Mouse (Mus musculus): ENCODE measurements around the gene Foxo4. TPM values are rescaled to one million over a fixed set of nuclear protein-coding genes. Genes with fewer than 3 reads are reported as not detected.

Gene Foxo4
- polyA plus RNA-seq, 1 experiment from 2014 or later: 9.5 TPM

DNA sequence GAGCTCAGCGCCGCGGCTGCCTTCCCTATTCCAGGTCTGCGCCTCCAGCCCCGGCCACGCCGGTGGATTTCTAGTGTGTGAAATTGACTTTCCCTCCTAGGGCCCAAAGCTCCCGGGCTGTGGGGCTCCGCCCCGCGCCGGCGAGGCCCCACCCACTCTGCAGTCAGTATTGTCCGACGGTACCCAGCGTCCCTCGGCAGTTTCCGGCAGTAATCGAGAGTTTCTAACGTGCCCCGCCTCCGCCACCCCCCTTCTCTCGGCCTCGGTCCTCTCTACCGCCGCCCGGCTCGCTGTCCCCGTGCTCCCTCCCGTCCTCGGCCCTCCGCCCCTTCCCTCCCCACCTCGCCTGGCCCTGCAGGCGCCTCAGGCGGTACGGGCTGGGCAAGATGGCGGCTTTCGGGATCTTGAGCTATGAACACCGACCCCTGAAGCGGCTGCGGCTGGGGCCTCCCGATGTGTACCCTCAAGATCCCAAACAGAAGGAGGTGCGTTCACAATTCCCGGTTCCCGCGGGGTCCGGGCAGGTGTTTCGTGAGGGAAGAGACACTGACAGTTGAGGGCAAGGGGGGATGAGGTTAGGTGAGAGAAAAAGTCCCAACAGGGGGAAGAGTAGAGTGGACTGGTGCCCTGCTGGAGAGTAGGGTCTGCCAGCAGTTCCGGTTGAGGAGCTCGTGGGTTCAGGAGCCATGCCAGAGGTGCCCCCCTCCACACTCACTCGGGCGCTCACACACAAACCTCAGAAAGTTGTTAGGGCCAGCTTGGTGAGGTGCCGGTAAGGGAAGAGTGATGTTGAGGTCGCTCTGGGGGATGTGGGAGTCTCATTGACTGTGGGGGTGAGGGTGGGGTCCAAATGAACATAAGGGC lies 19.8 kb downstream of the Foxo4 start, which contains the start of gene Med12:
Med12 (plus strand) TSS at position 156 of the 864 bp plus-strand sequence.
- H3K27ac ChIP-seq: peak within 1 kb of the TSS; percentile 64
- peaks cover 4% of the 10 kb centered on the region; the same call in 1 of the 2 replicates for H3K79me2 ChIP-seq (ENCODE audit: inconsistent target)
- 20% methylated on average over 46 of the region's 54 CpGs for WGBS (ENCODE audit: missing documents)
- peak within 1 kb of the TSS; percentile 63 for H3K4me3 ChIP-seq (ENCODE audit: inconsistent target)
- H3K36me3 ChIP-seq (ENCODE audit: inconsistent target): peaks cover under 1% of the 10 kb centered on the region; the same call in 1 of the 2 replicates

DNA sequence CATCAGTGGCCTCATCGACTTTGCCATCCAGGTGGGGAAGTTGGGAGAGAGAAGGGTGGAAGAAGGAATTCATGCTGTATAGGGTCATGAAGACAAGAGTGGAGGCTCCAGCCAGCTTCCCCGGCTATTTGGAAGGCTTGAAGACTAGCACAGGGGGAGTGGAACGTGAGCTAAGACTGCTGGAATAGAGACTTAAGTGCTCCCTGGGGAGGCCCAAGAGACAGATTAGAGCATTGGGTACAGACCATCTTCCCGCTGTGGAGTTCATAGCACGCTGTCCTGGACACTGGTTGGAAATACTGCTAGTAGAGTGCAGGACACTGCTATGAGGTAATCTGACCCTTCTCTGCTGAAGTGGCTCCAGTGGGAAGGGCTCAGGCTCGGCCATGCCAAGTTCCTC lies 28.5 kb downstream of the Foxo4 start:
- peaks cover 24% of the 10 kb centered on the region; the same call in 1 of the 2 replicates for H3K36me3 ChIP-seq (ENCODE audit: inconsistent target)

GRCm38 (mm10) chrX:101285534-101285933 lies 31.2 kb downstream of the Foxo4 start:
- no peak overlapping the region for H3K4me3 ChIP-seq (ENCODE audit: inconsistent target)
- H3K79me2 ChIP-seq (ENCODE audit: inconsistent target): no peaks in the 10 kb centered on the region
- peaks cover 25% of the 10 kb centered on the region; the same call in 1 of the 2 replicates for H3K36me3 ChIP-seq (ENCODE audit: inconsistent target)
- WGBS (ENCODE audit: missing documents): 39% methylated on average over 5 of the region's 6 CpGs
- H3K27ac ChIP-seq: no peak overlapping the region

More for the DNA sequence above, 28.5 kb downstream of the Foxo4 start:
- 92% methylated on average over 6 of the region's 6 CpGs for WGBS (ENCODE audit: missing documents)
- no peaks in the 10 kb centered on the region for H3K79me2 ChIP-seq (ENCODE audit: inconsistent target)
- H3K4me3 ChIP-seq (ENCODE audit: inconsistent target): no peak overlapping the region
- no peak overlapping the region for H3K27ac ChIP-seq

- WGBS (ENCODE audit: missing documents): 89% methylated on average over 14 of the region's 14 CpGs
- H3K79me2 ChIP-seq (ENCODE audit: inconsistent target): no peaks in the 10 kb centered on the region
- H3K4me3 ChIP-seq (ENCODE audit: inconsistent target): no peak overlapping the region
- H3K36me3 ChIP-seq (ENCODE audit: inconsistent target): peaks cover 25% of the 10 kb centered on the region; the same call in 1 of the 2 replicates
- no peak overlapping the region for H3K27ac ChIP-seq
Observed at GRCm38 (mm10) chrX:101285953-101286670, 31.8 kb downstream of the Foxo4 start.

DNA sequence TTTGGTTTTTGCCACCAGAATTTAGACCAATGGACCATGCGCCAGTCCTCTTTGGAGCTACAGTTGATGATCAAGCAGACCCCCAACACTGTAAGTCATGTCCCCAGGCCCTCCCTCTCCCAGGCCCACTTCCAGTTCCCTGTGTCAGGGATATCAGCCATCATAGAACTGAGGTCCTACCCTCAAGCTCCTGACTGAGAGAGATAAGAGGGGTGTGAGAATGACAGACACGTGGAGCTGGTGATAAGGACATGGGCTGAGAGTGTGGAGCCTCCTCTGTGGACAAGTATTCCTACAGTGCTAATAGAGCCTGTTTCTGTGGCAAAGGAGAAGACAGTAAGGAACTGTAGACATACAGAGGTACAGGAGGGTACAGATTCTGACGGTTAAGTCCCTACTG lies 33.2 kb downstream of the Foxo4 start:
- no peak overlapping the region for H3K4me3 ChIP-seq (ENCODE audit: inconsistent target)
- WGBS (ENCODE audit: missing documents): 84% methylated on average over 3 of the region's 3 CpGs
- no peaks in the 10 kb centered on the region for H3K79me2 ChIP-seq (ENCODE audit: inconsistent target)
- H3K36me3 ChIP-seq (ENCODE audit: inconsistent target): peaks cover 22% of the 10 kb centered on the region; the same call in 1 of the 2 replicates
- H3K27ac ChIP-seq: no peak overlapping the region

DNA sequence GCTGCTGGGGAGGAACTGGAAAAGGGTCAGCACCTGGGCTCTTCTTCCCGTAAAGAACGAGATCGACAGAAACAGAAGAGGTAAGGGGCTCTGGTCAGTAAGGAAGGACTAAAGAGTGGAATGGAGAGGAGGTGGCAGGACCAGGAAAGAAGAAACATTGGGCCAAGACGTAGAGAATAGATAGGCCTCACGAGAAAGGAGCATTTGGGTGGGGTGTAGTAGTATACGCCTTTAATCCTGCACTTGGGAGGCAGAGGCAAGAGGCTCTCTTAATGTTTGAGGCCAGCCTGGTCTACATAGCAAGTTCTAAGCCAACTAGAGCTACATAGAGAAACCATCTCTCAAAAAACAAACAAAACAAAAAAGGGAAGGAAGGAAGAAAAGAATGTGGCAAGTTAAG lies 34.1 kb downstream of the Foxo4 start:
- H3K27ac ChIP-seq: no peak overlapping the region

GRCm38 (mm10) chrX:101289037-101289436 lies 34.7 kb downstream of the Foxo4 start:
- WGBS (ENCODE audit: missing documents): 88% methylated on average over 7 of the region's 7 CpGs
- Histone ChIP-seq H3K27ac (no peak overlapping the region), H3K79me2 (ENCODE audit: inconsistent target) (no peaks in the 10 kb centered on the region), H3K4me3 (ENCODE audit: inconsistent target) (no peak overlapping the region), H3K36me3 (ENCODE audit: inconsistent target) (peaks cover 21% of the 10 kb centered on the region; the same call in 1 of the 2 replicates)

More for the DNA sequence above, 34.1 kb downstream of the Foxo4 start:
- Histone ChIP-seq H3K4me3 (ENCODE audit: inconsistent target) (no peak overlapping the region), H3K79me2 (ENCODE audit: inconsistent target) (no peaks in the 10 kb centered on the region), H3K36me3 (ENCODE audit: inconsistent target) (peaks cover 23% of the 10 kb centered on the region; the same call in 1 of the 2 replicates)
- 91% methylated on average over 5 of the region's 6 CpGs for WGBS (ENCODE audit: missing documents)

DNA sequence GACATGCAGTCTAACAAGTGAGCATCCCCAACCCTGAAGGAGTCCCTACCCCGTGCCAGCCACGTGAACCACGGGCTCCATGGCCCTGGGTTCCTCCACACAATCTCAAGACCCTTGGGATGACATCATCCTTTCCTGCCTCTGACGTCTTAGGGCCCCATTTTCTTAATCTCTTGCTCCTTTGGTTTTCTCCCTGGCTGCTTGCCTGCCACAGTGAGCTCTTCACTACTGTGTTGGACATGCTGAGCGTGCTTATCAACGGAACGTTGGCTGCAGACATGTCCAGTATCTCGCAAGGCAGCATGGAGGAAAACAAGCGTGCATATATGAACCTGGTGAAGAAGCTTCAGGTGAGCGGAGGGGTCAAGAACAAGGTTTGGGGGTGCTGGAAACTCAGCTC lies 35.8 kb downstream of the Foxo4 start:
- 91% methylated on average over 10 of the region's 10 CpGs for WGBS (ENCODE audit: missing documents)
- no peak overlapping the region for H3K4me3 ChIP-seq (ENCODE audit: inconsistent target)
- peaks cover 18% of the 10 kb centered on the region; the same call in 1 of the 2 replicates for H3K36me3 ChIP-seq (ENCODE audit: inconsistent target)
- no peaks in the 10 kb centered on the region for H3K79me2 ChIP-seq (ENCODE audit: inconsistent target)
- H3K27ac ChIP-seq: no peak overlapping the region

DNA sequence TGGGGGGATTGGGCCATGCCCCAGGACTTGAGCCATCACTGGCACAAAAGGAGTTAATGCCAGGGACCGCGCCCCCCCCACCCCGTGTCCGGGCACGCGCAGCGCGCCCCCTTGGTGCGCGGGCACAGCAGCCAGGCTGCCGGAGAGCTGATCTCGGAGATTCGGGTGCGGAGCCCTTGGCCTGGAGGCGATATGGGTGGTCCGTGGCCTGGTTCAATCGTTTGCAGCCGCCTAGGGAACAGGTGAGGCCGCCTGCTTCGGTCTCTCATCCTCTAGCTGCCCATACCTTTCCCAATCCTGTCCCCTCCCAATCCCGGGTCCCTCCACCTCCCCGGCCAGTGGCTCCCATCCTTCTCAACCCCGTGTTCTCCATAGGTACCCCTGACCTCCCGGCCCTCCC lies 44.7 kb downstream of the Foxo4 start, which contains the start of gene Nlgn3:
Nlgn3 (plus strand) TSS at position 114 of the 400 bp plus-strand sequence.
- 52% methylated on average over 24 of the region's 24 CpGs for WGBS (ENCODE audit: missing documents)
- no peak within 1 kb of the TSS for H3K27ac ChIP-seq
- no peaks in the 10 kb centered on the region for H3K79me2 ChIP-seq (ENCODE audit: inconsistent target)

GRCm38 (mm10) chrX:101299473-101300426 lies 45.4 kb downstream of the Foxo4 start:
- Histone ChIP-seq H3K27ac (no peak overlapping the region), H3K36me3 (ENCODE audit: inconsistent target) (peaks cover 6% of the 10 kb centered on the region; the same call in 1 of the 2 replicates), H3K4me3 (ENCODE audit: inconsistent target) (no peak overlapping the region), H3K79me2 (ENCODE audit: inconsistent target) (no peaks in the 10 kb centered on the region)
- 59% methylated on average over 11 of the region's 13 CpGs for WGBS (ENCODE audit: missing documents)

More for the DNA sequence above, 44.7 kb downstream of the Foxo4 start, which contains the start of gene Nlgn3:
- Histone ChIP-seq H3K4me3 (ENCODE audit: inconsistent target) (no peak within 1 kb of the TSS), H3K36me3 (ENCODE audit: inconsistent target) (peaks cover 6% of the 10 kb centered on the region; the same call in 1 of the 2 replicates)

DNA sequence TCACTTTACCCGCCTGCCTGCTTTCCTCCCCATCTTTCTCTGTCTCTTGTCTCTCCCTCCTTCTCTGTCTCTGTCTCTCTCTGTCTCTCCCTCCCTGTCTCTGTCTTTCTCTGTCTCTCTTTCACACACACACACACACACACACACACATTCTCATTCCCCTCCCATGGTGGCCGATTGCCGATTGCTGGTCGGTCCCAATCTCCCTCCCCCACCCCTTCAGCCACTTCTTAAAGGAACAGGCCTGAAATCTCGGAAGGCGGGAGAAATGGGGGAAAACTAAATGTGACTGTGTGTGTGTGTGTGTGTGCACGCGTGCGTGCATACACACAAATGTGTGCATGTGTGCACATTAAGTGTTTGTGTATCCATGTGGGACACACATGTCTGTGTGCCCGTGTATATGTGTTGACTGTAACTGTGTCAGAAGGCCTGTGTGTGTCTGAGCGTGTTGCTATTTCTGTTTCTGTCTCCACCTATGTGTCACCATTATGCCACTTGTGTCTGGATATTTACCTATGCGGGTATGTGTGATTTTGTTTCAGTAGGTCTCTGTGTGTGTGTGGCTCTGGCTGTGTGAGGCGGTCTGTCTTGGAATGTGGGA lies 46.2 kb downstream of the Foxo4 start:
- Histone ChIP-seq H3K4me3 (ENCODE audit: inconsistent target) (no peak overlapping the region), H3K79me2 (ENCODE audit: inconsistent target) (no peaks in the 10 kb centered on the region), H3K36me3 (ENCODE audit: inconsistent target) (peaks cover 6% of the 10 kb centered on the region; the same call in 1 of the 2 replicates), H3K27ac (no peak overlapping the region)
- WGBS (ENCODE audit: missing documents): 85% methylated on average over 7 of the region's 13 CpGs

- Histone ChIP-seq H3K27ac (no peak overlapping the region), H3K79me2 (ENCODE audit: inconsistent target) (no peaks in the 10 kb centered on the region), H3K36me3 (ENCODE audit: inconsistent target) (peaks cover 6% of the 10 kb centered on the region; the same call in 1 of the 2 replicates), H3K4me3 (ENCODE audit: inconsistent target) (no peak overlapping the region)
- WGBS (ENCODE audit: missing documents): 87% methylated on average over 8 of the region's 9 CpGs
Observed at GRCm38 (mm10) chrX:101301654-101302053, 47.3 kb downstream of the Foxo4 start.

DNA sequence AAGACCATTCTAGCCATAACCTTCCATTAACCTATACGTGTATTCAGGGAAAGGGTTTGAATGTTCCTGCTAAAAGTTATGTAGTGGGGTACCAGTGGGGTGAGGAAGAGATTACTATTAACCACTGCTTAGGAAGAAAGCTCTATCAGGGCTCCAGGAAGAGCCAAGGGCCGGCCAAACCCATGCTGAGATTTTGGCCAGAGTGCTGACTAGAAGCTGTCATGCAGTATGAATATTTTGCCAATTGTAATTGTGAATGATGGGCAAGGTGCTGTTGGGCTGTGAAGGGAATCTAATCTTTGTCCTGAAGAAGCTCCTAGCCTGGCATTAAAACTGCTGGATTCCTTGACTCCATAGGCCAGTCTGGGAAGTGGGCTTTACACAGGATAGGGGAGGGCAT lies 50.3 kb downstream of the Foxo4 start:
- no peaks in the 10 kb centered on the region for H3K79me2 ChIP-seq (ENCODE audit: inconsistent target)
- WGBS (ENCODE audit: missing documents): 77% methylated on average over 2 of the region's 2 CpGs

More for the DNA sequence above, 50.3 kb downstream of the Foxo4 start:
- no peak overlapping the region for H3K27ac ChIP-seq
- no peaks in the 10 kb centered on the region for H3K36me3 ChIP-seq (ENCODE audit: inconsistent target)
- no peak overlapping the region for H3K4me3 ChIP-seq (ENCODE audit: inconsistent target)

Data from macrophage (primary cell).